Mouse (Mus musculus) thymus, adult 2 months (tissue): ENCODE results near the gene Lrrc10b. TPM values are rescaled to one million over a fixed set of nuclear protein-coding genes. Genes with fewer than 3 reads are reported as not detected.

Experiments
- DNase-seq: peaks from one replicate; pipeline ENCODE4 v3.0.0; 2021
- H3K27ac ChIP-seq: fragments of 200-500 bp; 2 replicates; pipeline ENCODE4 v1.5.1; 2012; ENCODE audit warnings: low read length, control low read depth; ENCODE audit not compliant: control insufficient read depth, insufficient read depth
- H3K27me3 ChIP-seq: fragments of 200-500 bp; 2 replicates; pipeline ENCODE4 v1.6.1; 2012; ENCODE audit warnings: mild to moderate bottlenecking, low read length, moderate library complexity, mixed read lengths; ENCODE audit not compliant: control insufficient read depth, insufficient read depth
- H3K36me3 ChIP-seq: fragments of 200-500 bp; 2 replicates; pipeline ENCODE4 v1.6.1; 2012; ENCODE audit warnings: mild to moderate bottlenecking, low read length, moderate library complexity; ENCODE audit not compliant: control insufficient read depth, insufficient read depth
- H3K4me1 ChIP-seq: fragments of 200-500 bp; replicated peaks from 2 replicates; pipeline ENCODE4 v1.6.1; 2012; ENCODE audit warnings: low read length; ENCODE audit not compliant: control insufficient read depth, insufficient read depth
- H3K4me3 ChIP-seq: fragments of 200-500 bp; 2 replicates; pipeline ENCODE4 v1.5.1; 2012; ENCODE audit warnings: mild to moderate bottlenecking, low read length, control low read depth, moderate library complexity; ENCODE audit not compliant: control insufficient read depth, insufficient read depth
- CTCF ChIP-seq: fragments of 200-500 bp; IDR thresholded peaks from 2 replicates; pipeline ENCODE4 v1.5.1; 2012; ENCODE audit warnings: mild to moderate bottlenecking, control low read depth, low read length, moderate library complexity, borderline replicate concordance; ENCODE audit not compliant: control insufficient read depth, poor library complexity, insufficient read depth; ENCODE audit errors: extremely low read depth
- POLR2A ChIP-seq: fragments of 200-500 bp; IDR thresholded peaks from 2 replicates; pipeline ENCODE4 v1.6.1; 2012; ENCODE audit warnings: mild to moderate bottlenecking, low read length, control low read depth, moderate library complexity; ENCODE audit not compliant: control insufficient read depth, poor library complexity, insufficient read depth; ENCODE audit errors: extremely low read depth
- WGBS: fragments of 180-500 bp; shearing (Covaris S2); methylation state at CpG from one replicate; pipeline ENCODE4 v1.1.7; 2018; 5-methylcytosine and 5-hydroxymethylcytosine counted together
- polyA plus RNA-seq: library from polyadenylated mRNA; depleted of rRNA; stranded (reverse); fragments of >200 nt; gene quantifications from 2 replicates; pipeline ENCODE4 v1.2.3, GENCODE M21; 2012

The Lrrc10b gene
- polyA plus RNA-seq, 1 experiment: 0.59 TPM

DNA sequence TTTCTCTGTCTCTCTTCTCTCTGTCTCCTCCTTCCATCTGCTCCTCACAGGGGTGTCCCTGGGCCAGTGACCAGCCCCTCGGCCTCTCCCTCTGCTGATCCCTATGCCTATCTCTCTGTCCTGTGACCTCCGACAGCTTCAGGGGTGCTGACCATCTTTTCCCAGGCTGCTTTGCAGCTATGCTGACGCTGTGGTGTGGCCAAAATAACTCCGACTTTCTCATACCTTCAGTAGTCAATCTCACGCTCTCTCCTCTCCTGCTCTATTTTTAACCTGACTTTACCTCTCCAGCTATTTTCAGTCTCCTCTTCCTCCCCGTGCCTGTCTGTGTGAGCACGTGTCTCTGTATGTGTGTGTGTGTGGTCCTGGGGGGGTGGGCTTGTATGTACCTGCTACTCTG, 24.0 kb downstream of the Lrrc10b start:
- Histone ChIP-seq H3K27ac (no peak overlapping the region), H3K36me3 (no peaks in the 10 kb centered on the region), H3K27me3 (no peaks in the 10 kb centered on the region), H3K4me3 (no peak overlapping the region), H3K4me1 (no peaks in the 10 kb centered on the region)
- WGBS: 82% methylated on average over 7 of the region's 7 CpGs
- TF ChIP-seq POLR2A: no peak
- TF ChIP-seq CTCF: no peak
- no peak for DNase-seq

DNA sequence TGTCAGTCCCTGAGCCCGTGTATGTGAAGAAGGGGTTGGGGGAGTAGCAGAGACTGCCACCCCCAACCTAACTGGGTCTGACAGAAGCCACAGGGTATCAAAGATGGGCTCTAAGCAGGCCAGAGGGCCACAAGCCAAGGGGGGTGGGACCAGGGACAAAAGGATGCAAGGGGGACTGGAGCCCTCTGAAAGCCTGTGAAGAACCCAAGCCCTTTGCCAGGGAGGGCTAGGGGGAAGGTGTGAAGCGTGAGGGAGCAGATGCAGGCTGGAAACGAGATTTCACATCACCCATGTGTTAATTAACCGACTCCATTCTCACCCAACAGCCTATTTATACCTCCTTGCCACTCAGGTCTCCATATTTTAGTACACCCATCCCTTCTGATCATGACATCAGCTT, 25.4 kb downstream of the Lrrc10b start:
- Histone ChIP-seq H3K27ac (no peak overlapping the region), H3K4me1 (no peaks in the 10 kb centered on the region), H3K27me3 (no peaks in the 10 kb centered on the region), H3K36me3 (no peaks in the 10 kb centered on the region), H3K4me3 (no peak overlapping the region)
- WGBS: 75% methylated on average over 4 of the region's 4 CpGs
- DNase-seq: no peak
- no peak for TF ChIP-seq CTCF
- no peak for TF ChIP-seq POLR2A

DNA sequence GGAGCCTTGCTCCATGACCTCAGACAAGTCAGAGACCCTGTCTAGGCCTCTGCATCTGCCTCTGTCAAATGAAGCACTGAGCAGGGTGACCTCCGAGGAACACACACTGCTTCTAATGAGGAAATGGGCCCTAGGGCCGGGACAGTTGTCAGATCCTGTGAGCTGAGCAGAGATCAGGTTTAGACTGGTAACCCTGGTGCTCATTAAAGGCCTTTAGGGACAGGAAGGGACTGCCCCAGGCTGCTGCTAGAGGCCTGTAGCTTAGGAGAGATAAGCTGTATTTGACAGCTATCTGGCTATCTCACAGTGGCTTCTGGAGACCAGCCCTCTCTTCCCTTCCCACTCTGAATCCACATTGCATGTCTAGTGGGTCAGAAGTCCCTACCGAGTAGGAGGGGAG, 25.9 kb downstream of the Lrrc10b start:
- no peak for DNase-seq
- no peak for TF ChIP-seq CTCF
- no peak for TF ChIP-seq POLR2A
- Histone ChIP-seq H3K36me3 (no peaks in the 10 kb centered on the region), H3K27me3 (no peaks in the 10 kb centered on the region), H3K4me1 (no peaks in the 10 kb centered on the region), H3K27ac (no peak overlapping the region), H3K4me3 (no peak overlapping the region)
- 52% methylated on average over 3 of the region's 3 CpGs for WGBS

DNA sequence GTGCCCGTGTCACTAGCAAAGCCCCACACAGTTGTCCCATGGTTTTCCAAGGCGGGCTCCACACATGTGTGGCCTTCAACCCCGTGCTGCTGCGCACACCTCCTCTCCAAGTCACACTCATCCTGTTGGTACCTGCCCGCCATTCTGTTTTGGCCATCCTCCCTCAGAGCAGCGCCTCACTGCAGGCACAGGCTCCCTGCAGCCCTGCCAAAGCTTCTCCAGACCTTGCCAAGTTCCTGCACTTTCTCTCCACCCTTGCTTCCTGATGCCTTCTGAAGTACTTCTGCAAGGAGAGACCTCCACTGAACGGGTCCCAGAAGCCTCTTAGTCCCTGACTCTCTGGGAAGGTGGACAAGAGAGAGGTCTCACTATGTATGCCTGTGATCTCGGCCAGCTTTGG, 27.9 kb downstream of the Lrrc10b start:
- no peak for TF ChIP-seq CTCF
- H3K4me1 ChIP-seq: no peaks in the 10 kb centered on the region
- DNase-seq: no peak
- no peak overlapping the region for H3K4me3 ChIP-seq
- WGBS: 79% methylated on average over 8 of the region's 8 CpGs
- no peaks in the 10 kb centered on the region for H3K36me3 ChIP-seq
- no peak overlapping the region for H3K27ac ChIP-seq
- no peaks in the 10 kb centered on the region for H3K27me3 ChIP-seq

DNA sequence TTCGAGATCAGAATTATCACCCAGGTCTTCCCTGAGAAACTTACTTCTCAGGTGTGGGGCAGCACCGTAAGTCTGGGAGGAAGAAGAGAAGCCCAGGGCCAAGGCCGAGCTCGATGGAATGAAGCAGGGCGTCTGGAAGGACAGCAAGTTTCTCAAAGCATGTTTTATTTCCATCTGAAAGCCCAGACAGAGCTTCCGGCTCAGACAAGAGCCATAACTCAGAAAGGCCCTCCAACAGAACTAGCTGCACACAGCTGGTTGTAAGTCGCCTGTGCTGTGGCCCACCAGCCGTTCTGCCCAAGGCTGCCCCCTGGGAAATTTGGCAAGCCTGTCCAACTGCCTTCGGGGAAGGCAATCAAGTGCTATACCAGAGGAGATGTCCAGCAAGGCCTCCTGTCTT, 29.8 kb downstream of the Lrrc10b start:
- H3K27me3 ChIP-seq: no peaks in the 10 kb centered on the region
- no peak overlapping the region for H3K27ac ChIP-seq
- no peaks in the 10 kb centered on the region for H3K36me3 ChIP-seq
- no peak overlapping the region for H3K4me3 ChIP-seq
- WGBS: 88% methylated on average over 9 of the region's 9 CpGs
- H3K4me1 ChIP-seq: no peaks in the 10 kb centered on the region
- no peak for DNase-seq
- TF ChIP-seq POLR2A (no peak), CTCF (no peak)

DNA sequence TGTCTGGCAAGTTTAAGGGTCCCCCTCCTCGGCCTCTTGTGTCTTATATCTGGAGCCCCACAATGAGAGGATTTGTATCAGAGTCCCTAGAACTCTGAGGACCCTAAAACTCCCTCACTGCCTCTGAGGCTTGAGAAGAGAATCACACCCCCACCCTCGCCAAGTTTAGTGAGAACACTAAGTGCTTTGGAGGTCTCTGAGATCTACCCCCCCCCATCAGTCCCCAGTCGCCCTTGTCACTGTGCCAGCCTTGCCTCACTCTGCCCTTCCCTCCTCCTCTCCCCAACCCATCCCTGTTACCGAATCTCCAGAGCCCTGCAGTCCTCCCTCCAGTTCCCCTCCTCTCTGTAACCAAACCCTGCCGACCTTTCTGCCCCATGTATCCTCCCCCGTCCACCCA, 30.5 kb downstream of the Lrrc10b start:
- H3K27me3 ChIP-seq: no peaks in the 10 kb centered on the region
- H3K36me3 ChIP-seq: no peaks in the 10 kb centered on the region
- 71% methylated on average over 6 of the region's 6 CpGs for WGBS
- H3K4me3 ChIP-seq: no peak overlapping the region
- H3K27ac ChIP-seq: no peak overlapping the region
- no peaks in the 10 kb centered on the region for H3K4me1 ChIP-seq
- TF ChIP-seq POLR2A: no peak
- TF ChIP-seq CTCF: no peak
- no peak for DNase-seq

DNA sequence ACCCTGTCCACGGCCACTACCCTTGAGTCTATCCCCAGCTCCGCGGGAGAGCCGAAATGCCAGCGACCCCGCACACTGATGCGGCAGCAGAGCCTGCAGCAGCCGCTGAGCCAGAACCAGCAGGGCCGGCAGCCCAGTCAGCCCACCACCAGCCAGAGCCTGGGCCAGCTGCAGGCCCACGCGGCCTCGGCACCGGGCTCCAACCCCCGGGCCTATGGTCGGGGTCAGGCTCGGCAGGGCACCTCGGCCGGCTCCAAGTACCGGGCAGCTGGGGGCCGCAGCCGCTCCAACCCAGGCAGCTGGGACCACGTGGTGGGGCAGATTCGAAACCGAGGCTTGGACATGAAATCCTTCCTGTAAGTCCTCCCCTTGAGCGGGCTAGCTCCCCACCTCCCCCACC, 31.0 kb downstream of the Lrrc10b start:
- no peak for DNase-seq
- Histone ChIP-seq H3K4me3 (no peak overlapping the region), H3K27me3 (no peaks in the 10 kb centered on the region), H3K27ac (no peak overlapping the region), H3K4me1 (no peaks in the 10 kb centered on the region), H3K36me3 (no peaks in the 10 kb centered on the region)
- 58% methylated on average over 25 of the region's 25 CpGs for WGBS
- no peak for TF ChIP-seq POLR2A
- TF ChIP-seq CTCF: no peak
